Mouse (Mus musculus): ENCODE data around the gene Tspyl4.
"Not testable (repeated sequence)": the region's sequence is repeated elsewhere in the genome, so short reads cannot be mapped to it uniquely, and the experiment has no call there.

The Tspyl4 gene

GRCm38 (mm10) chr10:34297299-34297979 is at the start of gene Tspyl4:
TSS of gene Tspyl4 (plus strand) at chr10:34297442.
- peak; percentile 97 for DNase-seq

- DNase-seq: no peak
These were observed 49.5 kb upstream of the Tspyl4 start for GRCm38 (mm10) chr10:34247757-34248156.

- no peak for DNase-seq
These were observed 47.6 kb upstream of the Tspyl4 start for GRCm38 (mm10) chr10:34249594-34249993.

- not testable (repeated sequence) for DNase-seq
These were observed 44.4 kb upstream of the Tspyl4 start for GRCm38 (mm10) chr10:34252833-34253232.

GRCm38 (mm10) chr10:34265106-34265505 is 32.1 kb upstream of the Tspyl4 start:
- DNase-seq: no peak

GRCm38 (mm10) chr10:34267312-34268070 is 29.8 kb upstream of the Tspyl4 start:
- no peak for DNase-seq

GRCm38 (mm10) chr10:34271681-34272080 is 25.6 kb upstream of the Tspyl4 start:
- no peak for DNase-seq

GRCm38 (mm10) chr10:34280591-34281175 is 16.6 kb upstream of the Tspyl4 start:
- DNase-seq: peak; percentile 83

- peak; percentile 74 for DNase-seq
These were observed 15.9 kb upstream of the Tspyl4 start for GRCm38 (mm10) chr10:34281211-34281961.

GRCm38 (mm10) chr10:34281962-34282388 is 15.3 kb upstream of the Tspyl4 start, which contains the start of gene Tspyl1:
TSS of gene Tspyl1 (plus strand) at chr10:34282190.
- DNase-seq: peak; percentile 97

- DNase-seq: peak; percentile 69
These were observed 14.6 kb upstream of the Tspyl4 start for GRCm38 (mm10) chr10:34282420-34283238.

- DNase-seq: no peak
These were observed 337 bp upstream of the Tspyl4 start for GRCm38 (mm10) chr10:34296911-34297298.

- peak; percentile 66 for DNase-seq
These were observed 925 bp downstream of the Tspyl4 start for GRCm38 (mm10) chr10:34297980-34298753.

GRCm38 (mm10) chr10:34300368-34300767 is 3.1 kb downstream of the Tspyl4 start:
- DNase-seq: no peak

GRCm38 (mm10) chr10:34307070-34307469 is 9.8 kb downstream of the Tspyl4 start:
- DNase-seq: no peak

- DNase-seq: no peak
These were observed 12.9 kb downstream of the Tspyl4 start for GRCm38 (mm10) chr10:34309915-34310685.

GRCm38 (mm10) chr10:34312536-34312935 is 15.3 kb downstream of the Tspyl4 start:
- DNase-seq: no peak

- DNase-seq: peak; percentile 94
These were observed 19.5 kb downstream of the Tspyl4 start for GRCm38 (mm10) chr10:34316571-34317216.

- no peak for DNase-seq
These were observed 20.0 kb downstream of the Tspyl4 start for GRCm38 (mm10) chr10:34317217-34317606.

GRCm38 (mm10) chr10:34320809-34321208 is 23.6 kb downstream of the Tspyl4 start:
- no peak for DNase-seq

All from cerebellum, adult 9-10 months (tissue).